Mouse (Mus musculus) brown adipose tissue, adult 24 weeks (tissue): ENCODE measurements around the gene Chrna1. TPM values are rescaled to one million over a fixed set of nuclear protein-coding genes. Genes with fewer than 3 reads are reported as not detected.
"Not testable (repeated sequence)": the region's sequence is repeated elsewhere in the genome, so short reads cannot be mapped to it uniquely, and the experiment has no call there.

Source experiments
- H3K27ac ChIP-seq: fragments of 200-500 bp; replicated peaks from 2 replicates; pipeline ENCODE4 v1.5.1; 2012; ENCODE audit warnings: low read depth, mild to moderate bottlenecking, low read length
- H3K4me1 ChIP-seq: fragments of 200-500 bp; 2 replicates; pipeline ENCODE4 v1.6.1; 2012; ENCODE audit warnings: low read length, mixed read lengths; ENCODE audit not compliant: control insufficient read depth, insufficient read depth, insufficient read length
- H3K4me3 ChIP-seq: fragments of 200-500 bp; 2 replicates; pipeline ENCODE4 v1.5.1; 2012; ENCODE audit warnings: low read depth, mild to moderate bottlenecking, low read length, moderate library complexity; ENCODE audit not compliant: insufficient read depth
- polyA plus RNA-seq: library from polyadenylated mRNA; stranded (reverse); fragments of >200 nt; gene quantifications from 2 replicates; pipeline ENCODE4 v1.2.4, GENCODE M21; 2012; ENCODE audit not compliant: missing spikeins, insufficient read depth, insufficient read length

Chrna1 gene
- polyA plus RNA-seq, 1 experiment, result not detected

DNA sequence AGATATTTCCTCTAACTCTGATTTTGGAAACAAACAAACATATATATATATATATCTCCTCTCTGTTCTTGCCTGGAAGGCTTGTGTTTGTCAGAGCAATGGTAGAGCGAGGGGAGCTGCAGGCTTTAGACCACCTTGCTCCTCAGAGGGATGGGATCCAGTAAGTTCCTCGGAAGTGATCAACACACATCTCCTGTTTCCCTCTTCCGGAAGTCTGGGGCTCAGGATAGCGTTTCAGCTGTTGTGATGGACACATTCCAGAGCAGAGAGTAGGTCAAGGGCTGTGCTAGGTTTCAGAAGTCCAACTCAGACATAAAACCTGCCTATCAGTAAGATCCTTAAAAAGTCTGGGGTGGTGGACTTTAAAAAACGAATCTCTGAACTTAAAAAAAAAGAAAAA lies 970 bp downstream of the Chrna1 start:
- Histone ChIP-seq H3K4me3 (no peak overlapping the region), H3K4me1 (no peaks in the 10 kb centered on the region), H3K27ac (no peak overlapping the region)

DNA sequence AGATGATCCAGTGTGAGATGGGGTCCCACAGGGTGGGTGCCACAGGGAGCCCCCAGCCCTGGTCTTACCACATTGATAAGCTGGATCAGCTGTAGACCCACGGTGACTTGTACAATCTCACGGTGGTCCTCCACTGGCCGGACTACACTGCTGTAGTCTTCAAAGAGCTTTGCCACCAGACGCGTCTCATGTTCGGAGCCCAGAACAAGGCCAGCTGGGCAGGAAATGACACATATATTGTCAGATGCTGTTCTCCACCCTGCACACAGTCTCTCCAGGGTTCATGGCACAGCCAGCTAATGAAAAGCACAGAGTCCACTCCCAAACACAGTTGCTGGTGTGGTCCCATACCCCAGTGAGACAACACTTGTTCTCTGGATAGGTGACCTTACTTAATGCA lies 5.7 kb downstream of the Chrna1 start:
- Histone ChIP-seq H3K4me3 (no peak overlapping the region), H3K27ac (no peak overlapping the region), H3K4me1 (no peaks in the 10 kb centered on the region)

GRCm38 (mm10) chr2:73573556-73573955 lies 6.6 kb downstream of the Chrna1 start:
- no peak overlapping the region for H3K27ac ChIP-seq
- no peak overlapping the region for H3K4me3 ChIP-seq
- H3K4me1 ChIP-seq, result no peaks in the 10 kb centered on the region

DNA sequence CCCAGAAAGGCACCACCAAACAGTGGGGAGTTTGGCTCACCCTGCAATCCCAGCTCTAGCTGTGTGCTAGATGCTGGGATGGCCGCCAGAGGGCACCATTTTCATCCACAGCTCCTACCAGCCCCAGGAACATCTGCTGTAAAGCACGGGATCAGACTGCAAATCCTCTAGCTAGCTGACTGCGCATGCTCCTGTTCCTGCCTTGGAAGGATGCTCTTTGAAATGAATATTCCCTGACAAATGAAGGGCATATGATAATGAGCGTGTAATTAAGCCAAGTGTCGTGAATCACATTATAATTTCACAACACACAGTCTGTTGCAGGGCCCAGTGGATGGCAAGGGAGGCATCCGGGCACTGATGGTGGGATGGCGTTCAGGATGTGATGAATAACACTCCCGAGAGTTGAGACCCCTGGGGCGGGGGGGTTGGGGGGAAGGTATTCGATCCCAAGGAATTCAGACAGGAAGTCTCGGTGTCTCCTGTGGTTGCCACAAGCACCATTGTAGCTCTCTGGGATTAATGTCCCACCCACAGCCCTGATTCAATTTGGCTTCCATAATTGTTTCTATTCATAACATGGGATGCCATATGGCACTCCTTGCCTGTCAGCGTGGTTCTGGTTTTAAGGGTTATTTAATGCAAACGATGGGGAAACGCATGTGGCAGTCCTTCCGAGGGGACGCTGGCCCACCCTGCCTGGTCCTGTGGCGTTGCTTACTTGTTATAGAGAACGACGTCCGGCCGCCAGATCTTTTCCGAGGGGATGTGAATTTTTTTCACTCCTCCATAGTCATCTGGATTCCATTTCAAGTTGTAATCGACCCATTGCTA lies 7.4 kb downstream of the Chrna1 start:
- Histone ChIP-seq H3K4me3 (no peak overlapping the region), H3K4me1 (no peaks in the 10 kb centered on the region), H3K27ac (no peak overlapping the region)

- Histone ChIP-seq H3K4me3 (no peak overlapping the region), H3K27ac (no peak overlapping the region), H3K4me1 (no peaks in the 10 kb centered on the region)
Observed at GRCm38 (mm10) chr2:73571901-73572300, 8.2 kb downstream of the Chrna1 start.

- no peak overlapping the region for H3K4me3 ChIP-seq
- no peaks in the 10 kb centered on the region for H3K4me1 ChIP-seq
- H3K27ac ChIP-seq, result no peak overlapping the region
Observed at GRCm38 (mm10) chr2:73571304-73571703, 8.8 kb downstream of the Chrna1 start.

GRCm38 (mm10) chr2:73566989-73567605 lies 13.0 kb downstream of the Chrna1 start:
- H3K4me1 ChIP-seq, result no peaks in the 10 kb centered on the region
- no peak overlapping the region for H3K27ac ChIP-seq
- H3K4me3 ChIP-seq, result peak overlapping the region; percentile 37; the same call in 1 of the 2 replicates

- Histone ChIP-seq H3K4me3 (no peak overlapping the region), H3K4me1 (peaks cover 6% of the 10 kb centered on the region; the same call in 1 of the 2 replicates), H3K27ac (no peak overlapping the region)
Observed at GRCm38 (mm10) chr2:73566162-73566561, 14.0 kb downstream of the Chrna1 start.

GRCm38 (mm10) chr2:73563690-73564089 lies 16.4 kb downstream of the Chrna1 start:
- peaks cover 9% of the 10 kb centered on the region for H3K4me1 ChIP-seq
- H3K27ac ChIP-seq, result no peak overlapping the region
- H3K4me3 ChIP-seq, result no peak overlapping the region

GRCm38 (mm10) chr2:73562656-73563055 lies 17.5 kb downstream of the Chrna1 start:
- peaks cover 9% of the 10 kb centered on the region for H3K4me1 ChIP-seq
- H3K27ac ChIP-seq, result no peak overlapping the region
- no peak overlapping the region for H3K4me3 ChIP-seq

DNA sequence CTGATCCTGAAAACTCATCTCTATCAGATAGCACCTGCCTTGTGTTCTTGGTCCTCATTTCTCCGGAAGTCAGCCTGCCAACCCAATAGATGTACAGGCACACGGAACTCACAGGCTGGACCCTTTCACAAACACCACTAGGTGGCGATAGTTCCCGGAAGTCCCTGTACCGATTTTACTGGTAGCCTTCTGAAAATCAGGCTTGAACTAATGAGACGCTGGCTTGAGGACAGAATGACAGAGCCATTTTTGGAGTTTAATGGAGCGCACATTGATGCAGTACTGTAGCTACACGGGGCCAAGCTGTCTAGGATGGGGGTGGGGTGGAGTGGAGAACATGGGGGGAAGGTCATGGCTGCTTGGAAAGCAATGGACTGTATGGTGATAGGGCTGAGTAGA lies 18.5 kb downstream of the Chrna1 start:
- peak overlapping the region; percentile 12; the same call in 1 of the 2 replicates for H3K4me3 ChIP-seq
- peaks cover 9% of the 10 kb centered on the region for H3K4me1 ChIP-seq
- no peak overlapping the region for H3K27ac ChIP-seq

DNA sequence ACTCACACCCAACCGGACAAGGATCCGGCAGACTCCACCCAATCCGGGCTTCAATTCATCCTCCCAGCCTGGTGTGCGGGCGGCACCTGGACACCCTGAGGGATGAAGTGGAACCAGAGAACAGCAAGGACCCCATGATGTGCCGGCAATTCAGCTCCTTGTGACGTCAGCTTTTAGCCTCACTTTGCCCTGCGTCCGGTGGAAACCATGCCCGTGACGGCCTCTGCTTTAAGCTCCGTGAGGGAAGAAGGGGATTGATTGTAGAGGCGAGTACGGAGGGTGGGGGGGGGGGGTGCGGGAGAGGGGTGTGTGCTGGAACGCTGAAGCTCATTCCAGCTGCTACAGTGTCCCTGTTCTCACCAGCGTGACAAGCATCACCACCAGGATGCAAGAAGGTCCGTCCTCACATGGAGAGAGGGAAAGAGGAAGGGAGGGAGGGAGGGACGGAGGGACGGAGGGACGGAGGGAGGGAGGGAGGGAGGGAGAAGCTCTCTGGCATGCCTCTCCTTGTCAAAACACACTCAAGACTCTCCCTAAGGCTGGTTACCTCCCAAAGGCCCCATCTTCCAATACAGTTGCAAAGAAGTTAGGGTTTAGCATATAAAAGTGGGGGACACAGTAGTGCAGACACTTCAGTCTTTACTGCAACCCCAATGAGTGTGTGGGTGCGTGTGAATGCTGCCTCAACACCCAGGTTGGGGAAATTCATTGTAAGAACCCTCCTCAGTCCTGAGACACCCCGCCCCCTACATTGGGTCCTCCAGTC lies 19.1 kb downstream of the Chrna1 start:
- Histone ChIP-seq H3K27ac (no peak overlapping the region), H3K4me3 (peak overlapping the region; percentile 30; the same call in 1 of the 2 replicates), H3K4me1 (peaks cover 9% of the 10 kb centered on the region)

DNA sequence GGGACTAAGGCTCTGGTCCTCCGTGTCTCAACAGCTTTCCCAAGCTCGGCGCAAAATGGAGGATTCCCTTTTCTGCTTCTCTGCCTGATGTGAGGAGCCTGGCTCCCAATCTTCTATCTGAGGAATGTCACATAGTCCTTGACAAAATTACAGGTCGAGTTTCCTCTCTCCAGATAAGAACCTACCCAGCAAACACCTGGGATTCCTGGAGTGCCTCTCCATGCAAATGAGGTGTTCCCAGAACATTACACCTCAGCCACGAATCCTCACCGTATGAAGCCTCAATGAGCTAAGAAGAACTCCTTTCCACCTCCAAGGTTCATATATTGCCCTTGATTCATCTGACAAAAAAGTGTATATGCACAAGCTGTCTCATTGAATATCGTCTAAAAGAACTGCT lies 19.7 kb downstream of the Chrna1 start:
- Histone ChIP-seq H3K27ac (no peak overlapping the region), H3K4me3 (no peak overlapping the region), H3K4me1 (peaks cover 9% of the 10 kb centered on the region)

DNA sequence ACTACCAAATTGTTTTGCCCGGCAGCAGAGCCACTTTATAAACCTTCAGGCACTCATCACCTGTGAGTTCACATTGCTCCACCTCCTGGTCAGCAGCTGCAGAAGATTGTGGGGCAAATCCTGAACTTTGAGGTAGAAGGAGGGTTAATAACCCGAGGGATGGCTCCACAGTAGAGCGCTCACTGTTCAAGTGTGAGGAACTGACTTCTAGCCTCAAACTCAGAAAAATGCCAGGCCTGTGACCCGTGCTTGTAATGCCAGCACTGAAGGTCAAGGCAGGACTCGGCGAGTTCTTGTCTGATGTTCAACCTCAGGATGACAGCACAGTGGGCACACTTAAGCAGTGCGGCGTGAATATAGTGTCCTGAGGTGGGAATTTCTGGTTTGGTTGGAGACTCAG lies 22.2 kb downstream of the Chrna1 start:
- no peak overlapping the region for H3K27ac ChIP-seq

DNA sequence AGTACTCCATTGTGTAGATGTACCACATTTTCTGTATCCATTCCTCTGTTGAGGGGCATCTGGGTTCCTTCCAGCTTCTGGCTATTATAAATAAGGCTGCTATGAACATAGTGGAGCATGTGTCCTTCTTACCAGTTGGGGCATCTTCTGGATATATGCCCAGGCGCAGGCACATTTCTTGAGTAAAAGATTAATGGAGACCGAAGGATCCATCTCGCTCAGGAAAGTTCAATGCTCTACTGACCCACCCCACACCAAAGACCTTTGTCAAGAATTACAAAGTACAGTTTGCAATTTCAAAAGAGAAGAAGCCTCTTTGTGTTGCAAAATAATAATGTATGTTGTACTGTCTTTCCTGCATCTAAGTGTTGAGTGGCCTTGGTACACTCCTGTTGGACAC lies 23.1 kb downstream of the Chrna1 start:
- not testable (repeated sequence) for H3K4me3 ChIP-seq, H3K27ac ChIP-seq, H3K4me1 ChIP-seq

More for the DNA sequence above, 22.2 kb downstream of the Chrna1 start:
- Histone ChIP-seq H3K4me3 (no peak overlapping the region), H3K4me1 (peaks cover 9% of the 10 kb centered on the region)
